Mouse (Mus musculus) E14TG2a.4 (cell line): Measurements from ENCODE around the gene Etnppl.

Source experiments
- CTCF ChIP-seq: conservative IDR thresholded peaks from 2 replicates; pipeline ENCODE4 v1.5.1; 2014; ENCODE audit warnings: low read length
- NANOG ChIP-seq: IDR thresholded peaks from 2 replicates; pipeline ENCODE4 v1.6.1; 2014; ENCODE audit warnings: borderline replicate concordance, low read length, mixed read lengths
- POU5F1 ChIP-seq: IDR thresholded peaks from 2 replicates; pipeline ENCODE4 v1.6.1; 2014; ENCODE audit warnings: low read length, borderline replicate concordance

DNA sequence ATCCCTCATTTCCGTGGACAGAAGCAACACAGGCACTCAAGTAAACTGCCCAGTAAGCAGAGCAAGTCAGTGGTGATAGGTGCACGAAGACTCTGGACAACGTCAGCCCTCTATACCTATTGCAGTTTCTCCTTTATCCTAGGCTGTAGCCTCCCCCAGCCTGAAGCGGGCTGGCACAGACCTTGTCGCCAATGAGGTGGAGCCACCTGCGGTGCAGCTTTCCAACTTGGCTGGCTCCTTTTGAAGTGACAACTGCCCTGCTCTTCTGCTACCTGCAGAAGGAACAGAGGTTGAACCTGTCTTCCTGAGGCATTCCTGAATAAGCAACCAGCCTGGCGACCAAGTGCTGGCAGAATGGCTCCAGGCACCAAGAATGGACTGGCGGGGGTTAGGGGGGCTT is 66.6 kb downstream of the Etnppl start:
- no peak for TF ChIP-seq CTCF
- TF ChIP-seq NANOG, result no peak
- TF ChIP-seq POU5F1, result no peak
